Mouse (Mus musculus) heart, postnatal 0 days (tissue): ENCODE measurements around the gene Ugdh. TPM values are rescaled to one million over a fixed set of nuclear protein-coding genes. Genes with fewer than 3 reads are reported as not detected.
"Not testable (repeated sequence)": the region's sequence is repeated elsewhere in the genome, so short reads cannot be mapped to it uniquely, and the experiment has no call there.

Source experiments
- ATAC-seq: fragments of 200-750 bp; cut with Nextera tagmentation; 2 replicates; pipeline ENCODE4 v1.8.0; 2017; ENCODE audit warnings: low read depth, moderate number of reproducible peaks, moderate library complexity; ENCODE audit not compliant: insufficient read depth
- DNase-seq: peaks from one replicate; pipeline ENCODE4 v3.0.0-alpha.2; 2016; ENCODE audit warnings: low spot score
- H3K27ac ChIP-seq: fragments of 300-500 bp; sonication (generic); 2 replicates; pipeline ENCODE4 v1.5.1; 2014; ENCODE audit warnings: low read depth, mild to moderate bottlenecking
- H3K27me3 ChIP-seq: fragments of 300-500 bp; sonication (generic); 2 replicates; pipeline ENCODE4 v1.6.1; 2014; ENCODE audit warnings: low read length, mixed read lengths; ENCODE audit not compliant: control insufficient read depth, insufficient read depth
- H3K36me3 ChIP-seq: fragments of 300-500 bp; sonication (generic); replicated peaks from 2 replicates; pipeline ENCODE4 v1.6.1; 2014; ENCODE audit warnings: low read length, mixed read lengths; ENCODE audit not compliant: control insufficient read depth, insufficient read depth
- H3K4me1 ChIP-seq: fragments of 300-500 bp; sonication (generic); 2 replicates; pipeline ENCODE4 v1.6.1; 2014; ENCODE audit warnings: antibody characterized with exemption; ENCODE audit not compliant: control insufficient read depth, insufficient read depth
- H3K4me2 ChIP-seq: fragments of 300-500 bp; sonication (generic); 2 replicates; pipeline ENCODE4 v1.6.1; 2014; ENCODE audit warnings: low read depth, mild to moderate bottlenecking, low read length, moderate library complexity
- H3K4me3 ChIP-seq: fragments of 300-500 bp; sonication (generic); 2 replicates; pipeline ENCODE4 v1.5.1; 2014; ENCODE audit warnings: low read depth, low read length
- H3K9ac ChIP-seq: fragments of 300-500 bp; sonication (generic); replicated peaks from 2 replicates; pipeline ENCODE4 v1.6.1; 2014; ENCODE audit warnings: low read depth, low read length, mixed read lengths
- H3K9me3 ChIP-seq: fragments of 300-500 bp; sonication (generic); replicated peaks from 2 replicates; pipeline ENCODE4 v1.6.1; 2016; ENCODE audit warnings: low read length; ENCODE audit not compliant: control insufficient read depth
- CTCF ChIP-seq: IDR thresholded peaks from 2 replicates; pipeline ENCODE4 v1.5.1; 2016; ENCODE audit warnings: antibody characterized with exemption, control low read depth, low read depth
- EP300 ChIP-seq: IDR thresholded peaks from 2 replicates; pipeline ENCODE4 v1.6.1; 2016; ENCODE audit warnings: antibody characterized with exemption, low read depth
- WGBS: fragments of 180-500 bp; shearing (Covaris S2); extraction: QIAGEN DNeasy Blood & Tissue Kit; methylation state at CpG from one replicate; pipeline ENCODE4 v1.1.7; 2014; 5-methylcytosine and 5-hydroxymethylcytosine counted together
- polyA plus RNA-seq: library from polyadenylated mRNA; unstranded; fragments of >200 nt; fragmentation: Nextera tagmentation; extraction: Ambion mirVana; gene quantifications from 2 replicates; pipeline ENCODE4 v1.2.1, GENCODE M21; 2015
- total RNA-seq: library from RNA; depleted of rRNA; stranded (reverse); fragments of >200 nt; gene quantifications from 2 replicates; pipeline ENCODE4 v1.2.3, GENCODE M21; 2014; ENCODE audit warnings: low replicate concordance; rRNA removed

Gene Ugdh
- total RNA-seq = 16.3 and 21.0 TPM in 2 replicates
- polyA plus RNA-seq = 24.6 and 27.1 TPM in 2 replicates

GRCm38 (mm10) chr5:65435806-65436561 lies at the start of gene Ugdh:
TSS of gene Ugdh (minus strand) at chr5:65435949.
- ATAC-seq (peak; percentile 97), DNase-seq (peak; percentile 98)
- TF ChIP-seq EP300 = peak; percentile 48; the same call in 1 of the 2 replicates
- 0 out of 2 replicates have a peak, but pooled peaks have one; percentile 9 for TF ChIP-seq CTCF
- H3K27ac ChIP-seq = peak within 1 kb of the TSS; percentile 96
- no peaks in the 10 kb centered on the region for H3K27me3 ChIP-seq
- peak within 1 kb of the TSS; percentile 80 for H3K9ac ChIP-seq
- no peaks in the 10 kb centered on the region for H3K36me3 ChIP-seq
- no peaks in the 10 kb centered on the region for H3K9me3 ChIP-seq
- peak within 1 kb of the TSS; percentile 92 for H3K4me3 ChIP-seq
- under 1% methylated on average over 51 of the region's 51 CpGs for WGBS
- H3K4me2 ChIP-seq = peak within 1 kb of the TSS; percentile 89
- peaks cover 3% of the 10 kb centered on the region; the same call in 1 of the 2 replicates for H3K4me1 ChIP-seq

- DNase-seq (no peak), ATAC-seq (no peak)
- Histone ChIP-seq H3K36me3 (no peaks in the 10 kb centered on the region), H3K27ac (no peak overlapping the region), H3K4me3 (no peak overlapping the region), H3K9me3 (no peaks in the 10 kb centered on the region), H3K27me3 (no peaks in the 10 kb centered on the region), H3K9ac (no peak overlapping the region), H3K4me2 (no peak overlapping the region), H3K4me1 (peaks cover 25% of the 10 kb centered on the region)
- TF ChIP-seq CTCF = no peak
- no peak for TF ChIP-seq EP300
- 87% methylated on average over 4 of the region's 4 CpGs for WGBS
Observed at GRCm38 (mm10) chr5:65482996-65483395, 47.2 kb upstream of the Ugdh start.

GRCm38 (mm10) chr5:65480511-65480910 lies 44.8 kb upstream of the Ugdh start:
- WGBS = 6% methylated on average over 4 of the region's 4 CpGs
- Histone ChIP-seq H3K9me3 (no peaks in the 10 kb centered on the region), H3K27ac (peak overlapping the region; percentile 86), H3K4me2 (peak overlapping the region; percentile 12; the same call in 1 of the 2 replicates), H3K4me3 (no peak overlapping the region), H3K4me1 (peaks cover 21% of the 10 kb centered on the region), H3K27me3 (no peaks in the 10 kb centered on the region), H3K9ac (0 out of 2 replicates have a peak overlapping the region, but pooled peaks have one; percentile 33), H3K36me3 (no peaks in the 10 kb centered on the region)
- ATAC-seq (peak; percentile 37), DNase-seq (peak; percentile 55)
- TF ChIP-seq EP300 (no peak), CTCF (no peak)

- Histone ChIP-seq H3K27me3 (no peaks in the 10 kb centered on the region), H3K9ac (no peak overlapping the region), H3K27ac (peak overlapping the region; percentile 86), H3K9me3 (no peaks in the 10 kb centered on the region), H3K36me3 (no peaks in the 10 kb centered on the region), H3K4me3 (no peak overlapping the region), H3K4me1 (peaks cover 21% of the 10 kb centered on the region), H3K4me2 (no peak overlapping the region)
- no peak for TF ChIP-seq EP300
- TF ChIP-seq CTCF = no peak
- ATAC-seq (peak; percentile 15; the same call in 1 of the 2 replicates), DNase-seq (no peak)
- WGBS = 91% methylated on average over 9 of the region's 9 CpGs
Observed at GRCm38 (mm10) chr5:65479681-65480445, 44.1 kb upstream of the Ugdh start.

GRCm38 (mm10) chr5:65478224-65478623 lies 42.5 kb upstream of the Ugdh start:
- H3K4me1 ChIP-seq = peaks cover 17% of the 10 kb centered on the region
- peak overlapping the region; percentile 16; the same call in 1 of the 2 replicates for H3K27ac ChIP-seq
- no peak for DNase-seq
- TF ChIP-seq CTCF (peak; percentile 54), EP300 (no peak)
- H3K9me3 ChIP-seq = no peaks in the 10 kb centered on the region
- WGBS = 63% methylated on average over 4 of the region's 4 CpGs
- H3K27me3 ChIP-seq = no peaks in the 10 kb centered on the region
- no peak overlapping the region for H3K9ac ChIP-seq
- no peak for ATAC-seq
- no peak overlapping the region for H3K4me3 ChIP-seq
- H3K4me2 ChIP-seq = no peak overlapping the region
- 0 out of 2 replicates have a peak, but pooled peaks cover 2% of the 10 kb centered on the region for H3K36me3 ChIP-seq

GRCm38 (mm10) chr5:65476739-65477138 lies 41.0 kb upstream of the Ugdh start:
- not testable (repeated sequence) for H3K4me3 ChIP-seq, H3K9me3 ChIP-seq, ATAC-seq, DNase-seq, H3K36me3 ChIP-seq, H3K9ac ChIP-seq, H3K27ac ChIP-seq, H3K4me2 ChIP-seq, H3K27me3 ChIP-seq
- WGBS = 77% methylated on average over 3 of the region's 4 CpGs
- H3K4me1 ChIP-seq = peaks cover 17% of the 10 kb centered on the region
